Mouse (Mus musculus): Measurements from ENCODE around the gene Chrna9. TPM values are rescaled to one million over a fixed set of nuclear protein-coding genes. Genes with fewer than 3 reads are reported as not detected.

The Chrna9 gene
- polyA plus RNA-seq, 1 experiment from 2014 or later: not detected

GRCm38 (mm10) chr5:65912201-65912600 is 22.5 kb upstream of the Chrna9 start:
- H3K4me2 ChIP-seq (ENCODE audit: low read length): no peak overlapping the region
- no peak for DNase-seq (ENCODE audit: low spot score)
- no peak for ATAC-seq
- H3K27me3 ChIP-seq (replicated peaks; ENCODE audit: control insufficient read depth, insufficient read depth, low read length): no peaks in the 10 kb centered on the region
- H3K27ac ChIP-seq (ENCODE audit: low read depth, low read length): no peak overlapping the region
- H3K4me1 ChIP-seq (ENCODE audit: control insufficient read depth, insufficient read depth, low read length): no peaks in the 10 kb centered on the region
- H3K36me3 ChIP-seq (ENCODE audit: control insufficient read depth, insufficient read depth, low read length): no peaks in the 10 kb centered on the region
- H3K9ac ChIP-seq (ENCODE audit: low read length): no peak overlapping the region
- no peak overlapping the region for H3K4me3 ChIP-seq (ENCODE audit: low read depth, low read length)
- no peaks in the 10 kb centered on the region for H3K9me3 ChIP-seq (replicated peaks; ENCODE audit: control insufficient read depth, low read length)
- WGBS: 89% methylated on average over 5 of the region's 5 CpGs

GRCm38 (mm10) chr5:65913126-65913525 is 21.6 kb upstream of the Chrna9 start:
- Histone ChIP-seq H3K27me3 (replicated peaks; ENCODE audit: control insufficient read depth, insufficient read depth, low read length) (no peaks in the 10 kb centered on the region), H3K4me1 (ENCODE audit: control insufficient read depth, insufficient read depth, low read length) (no peaks in the 10 kb centered on the region; the same call in 1 of the 2 replicates), H3K9ac (ENCODE audit: low read length) (no peak overlapping the region), H3K27ac (ENCODE audit: low read depth, low read length) (no peak overlapping the region), H3K36me3 (ENCODE audit: control insufficient read depth, insufficient read depth, low read length) (no peaks in the 10 kb centered on the region), H3K4me3 (ENCODE audit: low read depth, low read length) (no peak overlapping the region), H3K9me3 (replicated peaks; ENCODE audit: control insufficient read depth, low read length) (no peaks in the 10 kb centered on the region), H3K4me2 (ENCODE audit: low read length) (no peak overlapping the region)
- ATAC-seq (no peak), DNase-seq (ENCODE audit: low spot score) (no peak)
- WGBS: 94% methylated on average over 9 of the region's 9 CpGs

GRCm38 (mm10) chr5:65914342-65914741 is 20.4 kb upstream of the Chrna9 start:
- H3K9me3 ChIP-seq (replicated peaks; ENCODE audit: control insufficient read depth, low read length): no peaks in the 10 kb centered on the region
- H3K27ac ChIP-seq (ENCODE audit: low read depth, low read length): no peak overlapping the region
- no peak overlapping the region for H3K4me2 ChIP-seq (ENCODE audit: low read length)
- no peaks in the 10 kb centered on the region for H3K36me3 ChIP-seq (ENCODE audit: control insufficient read depth, insufficient read depth, low read length)
- H3K4me1 ChIP-seq (ENCODE audit: control insufficient read depth, insufficient read depth, low read length): peaks cover 2% of the 10 kb centered on the region; the same call in 1 of the 2 replicates
- no peak for ATAC-seq
- no peaks in the 10 kb centered on the region for H3K27me3 ChIP-seq (replicated peaks; ENCODE audit: control insufficient read depth, insufficient read depth, low read length)
- no peak overlapping the region for H3K9ac ChIP-seq (ENCODE audit: low read length)
- DNase-seq (ENCODE audit: low spot score): no peak
- H3K4me3 ChIP-seq (ENCODE audit: low read depth, low read length): no peak overlapping the region
- 89% methylated on average over 7 of the region's 7 CpGs for WGBS

- no peaks in the 10 kb centered on the region for H3K9me3 ChIP-seq (replicated peaks; ENCODE audit: control insufficient read depth, low read length)
- H3K4me3 ChIP-seq (ENCODE audit: low read depth, low read length): no peak overlapping the region
- no peaks in the 10 kb centered on the region for H3K27me3 ChIP-seq (replicated peaks; ENCODE audit: control insufficient read depth, insufficient read depth, low read length)
- no peaks in the 10 kb centered on the region for H3K36me3 ChIP-seq (ENCODE audit: control insufficient read depth, insufficient read depth, low read length)
- DNase-seq (ENCODE audit: low spot score) (no peak), ATAC-seq (no peak)
- 91% methylated on average over 5 of the region's 5 CpGs for WGBS
- H3K9ac ChIP-seq (ENCODE audit: low read length): no peak overlapping the region
- no peak overlapping the region for H3K4me2 ChIP-seq (ENCODE audit: low read length)
- no peak overlapping the region for H3K27ac ChIP-seq (ENCODE audit: low read depth, low read length)
- H3K4me1 ChIP-seq (ENCODE audit: control insufficient read depth, insufficient read depth, low read length): peaks cover 2% of the 10 kb centered on the region; the same call in 1 of the 2 replicates
Observed at GRCm38 (mm10) chr5:65916930-65917329, 17.8 kb upstream of the Chrna9 start.

- peaks cover 2% of the 10 kb centered on the region; the same call in 1 of the 2 replicates for H3K4me1 ChIP-seq (ENCODE audit: control insufficient read depth, insufficient read depth, low read length)
- no peak overlapping the region for H3K4me2 ChIP-seq (ENCODE audit: low read length)
- H3K4me3 ChIP-seq (ENCODE audit: low read depth, low read length): no peak overlapping the region
- ATAC-seq: peak; percentile 62; the same call in 1 of the 2 replicates
- WGBS: 74% methylated on average over 3 of the region's 3 CpGs
- no peaks in the 10 kb centered on the region for H3K9me3 ChIP-seq (replicated peaks; ENCODE audit: control insufficient read depth, low read length)
- peak; percentile 63 for DNase-seq (ENCODE audit: low spot score)
- no peaks in the 10 kb centered on the region for H3K36me3 ChIP-seq (ENCODE audit: control insufficient read depth, insufficient read depth, low read length)
- no peak overlapping the region for H3K9ac ChIP-seq (ENCODE audit: low read length)
- H3K27me3 ChIP-seq (replicated peaks; ENCODE audit: control insufficient read depth, insufficient read depth, low read length): no peaks in the 10 kb centered on the region
- peak overlapping the region; percentile 52 for H3K27ac ChIP-seq (ENCODE audit: low read depth, low read length)
Observed at GRCm38 (mm10) chr5:65918601-65919000, 16.1 kb upstream of the Chrna9 start.

GRCm38 (mm10) chr5:65919326-65919725 is 15.4 kb upstream of the Chrna9 start:
- H3K27me3 ChIP-seq (replicated peaks; ENCODE audit: control insufficient read depth, insufficient read depth, low read length): no peaks in the 10 kb centered on the region
- ATAC-seq (no peak), DNase-seq (ENCODE audit: low spot score) (no peak)
- H3K4me1 ChIP-seq (ENCODE audit: control insufficient read depth, insufficient read depth, low read length): peaks cover 2% of the 10 kb centered on the region; the same call in 1 of the 2 replicates
- no peak overlapping the region for H3K4me2 ChIP-seq (ENCODE audit: low read length)
- 87% methylated on average over 12 of the region's 12 CpGs for WGBS
- H3K9me3 ChIP-seq (replicated peaks; ENCODE audit: control insufficient read depth, low read length): no peaks in the 10 kb centered on the region
- H3K36me3 ChIP-seq (ENCODE audit: control insufficient read depth, insufficient read depth, low read length): no peaks in the 10 kb centered on the region
- no peak overlapping the region for H3K4me3 ChIP-seq (ENCODE audit: low read depth, low read length)
- H3K27ac ChIP-seq (ENCODE audit: low read depth, low read length): no peak overlapping the region; the same call in 1 of the 2 replicates
- H3K9ac ChIP-seq (ENCODE audit: low read length): no peak overlapping the region

GRCm38 (mm10) chr5:65919904-65920303 is 14.8 kb upstream of the Chrna9 start:
- WGBS: 91% methylated on average over 3 of the region's 3 CpGs
- no peaks in the 10 kb centered on the region for H3K36me3 ChIP-seq (ENCODE audit: control insufficient read depth, insufficient read depth, low read length)
- H3K27ac ChIP-seq (ENCODE audit: low read depth, low read length): no peak overlapping the region
- H3K9ac ChIP-seq (ENCODE audit: low read length): no peak overlapping the region
- H3K4me1 ChIP-seq (ENCODE audit: control insufficient read depth, insufficient read depth, low read length): peaks cover 2% of the 10 kb centered on the region; the same call in 1 of the 2 replicates
- H3K9me3 ChIP-seq (replicated peaks; ENCODE audit: control insufficient read depth, low read length): no peaks in the 10 kb centered on the region
- no peaks in the 10 kb centered on the region for H3K27me3 ChIP-seq (replicated peaks; ENCODE audit: control insufficient read depth, insufficient read depth, low read length)
- H3K4me2 ChIP-seq (ENCODE audit: low read length): no peak overlapping the region
- no peak overlapping the region for H3K4me3 ChIP-seq (ENCODE audit: low read depth, low read length)
- ATAC-seq: no peak
- DNase-seq (ENCODE audit: low spot score): no peak

GRCm38 (mm10) chr5:65920701-65921426 is 13.9 kb upstream of the Chrna9 start:
- Histone ChIP-seq H3K9me3 (replicated peaks; ENCODE audit: control insufficient read depth, low read length) (no peaks in the 10 kb centered on the region), H3K9ac (ENCODE audit: low read length) (no peak overlapping the region), H3K4me1 (ENCODE audit: control insufficient read depth, insufficient read depth, low read length) (peaks cover 2% of the 10 kb centered on the region; the same call in 1 of the 2 replicates), H3K36me3 (ENCODE audit: control insufficient read depth, insufficient read depth, low read length) (no peaks in the 10 kb centered on the region), H3K27me3 (replicated peaks; ENCODE audit: control insufficient read depth, insufficient read depth, low read length) (no peaks in the 10 kb centered on the region), H3K27ac (ENCODE audit: low read depth, low read length) (no peak overlapping the region), H3K4me2 (ENCODE audit: low read length) (no peak overlapping the region), H3K4me3 (ENCODE audit: low read depth, low read length) (no peak overlapping the region)
- 82% methylated on average over 12 of the region's 12 CpGs for whole genome bisulfite sequencing
- no peak for ATAC-seq
- DNase-seq (ENCODE audit: low spot score): no peak

DNA sequence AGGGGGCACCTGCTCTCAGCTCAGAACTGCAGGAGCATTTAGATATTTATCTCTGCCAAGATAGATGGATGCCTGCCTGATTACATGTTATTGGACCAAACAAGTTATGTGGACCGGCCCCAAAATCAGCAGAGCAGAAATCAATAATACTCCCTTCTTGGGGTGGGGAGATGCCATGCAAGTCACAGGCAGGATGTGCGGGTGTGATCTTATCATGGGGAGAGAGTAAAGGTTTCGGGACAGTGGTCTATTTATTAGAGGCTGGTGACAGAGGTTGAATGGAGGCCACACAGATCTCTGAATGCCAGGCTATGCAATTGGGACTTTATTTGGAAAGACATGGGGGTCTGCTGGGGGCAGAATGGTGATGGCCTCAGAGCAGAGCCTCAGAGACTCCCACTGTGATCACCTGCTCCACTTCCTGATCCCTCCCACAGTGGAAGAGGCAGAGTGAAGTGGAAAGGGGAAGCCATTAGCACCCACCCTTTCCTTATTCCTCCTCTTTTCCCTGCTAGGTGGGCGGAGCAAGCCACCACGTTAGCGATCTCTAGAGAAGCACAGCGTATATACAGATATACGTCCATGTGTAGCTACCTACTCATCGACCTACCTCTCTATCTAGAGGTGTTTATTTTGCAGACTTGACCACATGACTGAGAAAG is 13.1 kb upstream of the Chrna9 start:
- Histone ChIP-seq H3K9ac (ENCODE audit: low read length) (no peak overlapping the region), H3K4me3 (ENCODE audit: low read depth, low read length) (no peak overlapping the region), H3K36me3 (ENCODE audit: control insufficient read depth, insufficient read depth, low read length) (no peaks in the 10 kb centered on the region), H3K27ac (ENCODE audit: low read depth, low read length) (no peak overlapping the region), H3K4me2 (ENCODE audit: low read length) (no peak overlapping the region), H3K9me3 (replicated peaks; ENCODE audit: control insufficient read depth, low read length) (no peaks in the 10 kb centered on the region), H3K27me3 (replicated peaks; ENCODE audit: control insufficient read depth, insufficient read depth, low read length) (no peaks in the 10 kb centered on the region), H3K4me1 (ENCODE audit: control insufficient read depth, insufficient read depth, low read length) (peaks cover 2% of the 10 kb centered on the region; the same call in 1 of the 2 replicates)
- DNase-seq (ENCODE audit: low spot score): no peak
- 81% methylated on average over 9 of the region's 9 CpGs for WGBS
- no peak for ATAC-seq

Measured in forebrain, embryonic 14.5 days (tissue).